Mouse (Mus musculus) intestine, embryonic 16.5 days (tissue): Measurements from ENCODE around the gene Cfap97d2. TPM values are rescaled to one million over a fixed set of nuclear protein-coding genes. Genes with fewer than 3 reads are reported as not detected.

ENCODE experiments used
- ATAC-seq: fragments of 200-750 bp; cut with Nextera tagmentation; 2 replicates; pipeline ENCODE4 v1.8.0; 2017; ENCODE audit warnings: moderate TSS enrichment, moderate library complexity
- H3K27ac ChIP-seq: fragments of 300-500 bp; sonication (generic); 2 replicates; pipeline ENCODE4 v1.5.1; 2014; ENCODE audit warnings: mild to moderate bottlenecking, low read length
- H3K27me3 ChIP-seq: fragments of 300-500 bp; sonication (generic); replicated peaks from 2 replicates; pipeline ENCODE4 v1.6.1; 2014; ENCODE audit warnings: low read length, control low read depth, mixed read lengths; ENCODE audit not compliant: control insufficient read depth, insufficient read depth
- H3K36me3 ChIP-seq: fragments of 300-500 bp; sonication (generic); 2 replicates; pipeline ENCODE4 v1.6.1; 2014; ENCODE audit warnings: low read length, control low read depth; ENCODE audit not compliant: control insufficient read depth, insufficient read depth
- H3K4me1 ChIP-seq: fragments of 300-500 bp; sonication (generic); 2 replicates; pipeline ENCODE4 v1.6.1; 2014; ENCODE audit warnings: low read length, control low read depth, mixed read lengths; ENCODE audit not compliant: control insufficient read depth, insufficient read depth
- H3K4me2 ChIP-seq: fragments of 300-500 bp; sonication (generic); 2 replicates; pipeline ENCODE4 v1.6.1; 2014; ENCODE audit warnings: low read depth, low read length, control low read depth
- H3K4me3 ChIP-seq: fragments of 300-500 bp; sonication (generic); 2 replicates; pipeline ENCODE4 v1.5.1; 2014; ENCODE audit warnings: mild to moderate bottlenecking, low read length
- H3K9ac ChIP-seq: fragments of 300-500 bp; sonication (generic); 2 replicates; pipeline ENCODE4 v1.6.1; 2014; ENCODE audit warnings: low read depth, low read length
- H3K9me3 ChIP-seq: fragments of 300-500 bp; sonication (generic); 2 replicates; pipeline ENCODE4 v1.6.1; 2016; ENCODE audit warnings: low read length, control low read depth; ENCODE audit not compliant: control insufficient read depth
- WGBS: fragments of 180-500 bp; shearing (Covaris S2); extraction: QIAGEN DNeasy Blood & Tissue Kit; methylation state at CpG from one replicate; pipeline ENCODE4 v1.1.7; 2014; 5-methylcytosine and 5-hydroxymethylcytosine counted together
- polyA plus RNA-seq: library from polyadenylated mRNA; unstranded; fragments of >200 nt; fragmentation: Nextera tagmentation; extraction: Ambion mirVana; gene quantifications from 2 replicates; pipeline ENCODE4 v1.2.1, GENCODE M21; 2015

Cfap97d2 gene
- polyA plus RNA-seq = 0.18 TPM in 1 of 2 replicates, not detected in the other

DNA sequence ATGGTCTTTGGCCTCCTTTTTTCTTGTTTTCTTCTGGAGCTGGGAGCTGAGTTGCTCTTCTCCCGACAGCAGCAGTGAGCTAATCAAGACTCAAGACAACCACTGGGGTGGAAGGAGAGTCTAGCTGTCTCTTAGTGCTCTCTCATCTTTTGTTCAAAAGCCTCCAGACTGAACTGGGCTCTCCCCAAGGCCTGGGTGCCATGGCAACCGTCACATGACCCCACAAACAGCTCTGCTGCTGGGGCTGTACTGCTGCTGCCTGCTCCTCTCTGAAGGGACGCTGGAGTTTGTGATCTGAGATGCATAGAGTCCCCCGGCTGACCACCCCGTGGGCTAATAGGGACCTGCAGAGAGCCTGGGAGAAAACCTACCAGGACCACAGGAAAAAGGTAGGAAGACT lies at the start of gene Cfap97d2:
TSS of gene Cfap97d2 (plus strand) at position 222 of the 400 bp plus-strand sequence.
- WGBS = 20% methylated on average over 5 of the region's 5 CpGs
- H3K9me3 ChIP-seq = no peaks in the 10 kb centered on the region
- H3K27ac ChIP-seq = no peak within 1 kb of the TSS
- H3K9ac ChIP-seq = no peak within 1 kb of the TSS
- no peak within 1 kb of the TSS for H3K4me2 ChIP-seq
- peak; percentile 77 for ATAC-seq
- no peak within 1 kb of the TSS for H3K4me3 ChIP-seq
- no peaks in the 10 kb centered on the region for H3K27me3 ChIP-seq
- peaks cover 9% of the 10 kb centered on the region for H3K4me1 ChIP-seq
- H3K36me3 ChIP-seq = no peaks in the 10 kb centered on the region

DNA sequence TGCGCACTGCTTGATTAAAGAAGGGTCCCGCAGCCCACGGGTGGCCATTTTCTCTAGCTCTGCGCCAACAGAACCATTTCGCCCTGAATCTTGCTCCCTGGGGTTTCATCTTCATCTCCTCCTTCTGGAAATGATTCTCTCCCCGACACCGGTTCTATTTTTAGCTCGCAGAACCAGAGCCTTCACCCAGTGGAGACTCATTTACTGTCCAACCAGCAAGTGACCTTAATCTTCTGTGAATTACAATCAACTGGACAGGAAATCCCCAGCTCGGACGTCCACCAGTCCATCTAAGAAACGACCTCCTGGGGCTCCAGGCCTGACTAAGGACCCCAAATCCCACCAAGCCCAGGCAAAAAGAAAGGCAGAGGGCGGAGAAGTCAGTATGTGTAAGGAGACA lies 48.2 kb upstream of the Cfap97d2 start:
- H3K36me3 ChIP-seq = no peaks in the 10 kb centered on the region
- no peaks in the 10 kb centered on the region for H3K9me3 ChIP-seq
- H3K9ac ChIP-seq = no peak overlapping the region
- no peak overlapping the region for H3K27ac ChIP-seq
- peaks cover 6% of the 10 kb centered on the region; the same call in 1 of the 2 replicates for H3K4me1 ChIP-seq
- no peak for ATAC-seq
- no peak overlapping the region for H3K4me3 ChIP-seq
- WGBS = 72% methylated on average over 12 of the region's 12 CpGs
- H3K27me3 ChIP-seq = no peaks in the 10 kb centered on the region
- H3K4me2 ChIP-seq = no peak overlapping the region

DNA sequence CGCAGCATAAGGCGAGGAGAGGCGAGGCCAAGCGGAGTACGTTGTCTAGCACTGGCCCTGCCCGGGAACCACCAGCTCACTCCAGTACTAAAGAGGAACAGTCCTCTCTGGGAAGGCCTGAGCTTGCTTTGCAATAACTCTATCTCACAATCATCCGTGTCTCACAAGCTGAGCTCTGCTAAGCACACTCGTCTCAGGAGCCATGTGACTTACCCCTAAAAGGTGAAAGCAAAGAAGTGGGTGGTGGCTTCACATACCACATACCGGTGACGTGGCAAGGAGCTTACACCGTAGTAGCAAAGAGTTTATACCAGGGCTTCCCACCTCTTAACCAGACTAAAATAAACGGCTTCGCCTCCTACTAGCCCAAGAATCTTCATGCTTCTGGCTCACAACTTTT lies 45.4 kb upstream of the Cfap97d2 start:
- no peaks in the 10 kb centered on the region for H3K36me3 ChIP-seq
- no peak overlapping the region for H3K4me3 ChIP-seq
- WGBS = 79% methylated on average over 13 of the region's 13 CpGs
- H3K27ac ChIP-seq = no peak overlapping the region
- H3K4me1 ChIP-seq = no peaks in the 10 kb centered on the region
- ATAC-seq = no peak
- H3K9ac ChIP-seq = no peak overlapping the region
- no peaks in the 10 kb centered on the region for H3K27me3 ChIP-seq
- H3K9me3 ChIP-seq = no peaks in the 10 kb centered on the region
- H3K4me2 ChIP-seq = no peak overlapping the region

DNA sequence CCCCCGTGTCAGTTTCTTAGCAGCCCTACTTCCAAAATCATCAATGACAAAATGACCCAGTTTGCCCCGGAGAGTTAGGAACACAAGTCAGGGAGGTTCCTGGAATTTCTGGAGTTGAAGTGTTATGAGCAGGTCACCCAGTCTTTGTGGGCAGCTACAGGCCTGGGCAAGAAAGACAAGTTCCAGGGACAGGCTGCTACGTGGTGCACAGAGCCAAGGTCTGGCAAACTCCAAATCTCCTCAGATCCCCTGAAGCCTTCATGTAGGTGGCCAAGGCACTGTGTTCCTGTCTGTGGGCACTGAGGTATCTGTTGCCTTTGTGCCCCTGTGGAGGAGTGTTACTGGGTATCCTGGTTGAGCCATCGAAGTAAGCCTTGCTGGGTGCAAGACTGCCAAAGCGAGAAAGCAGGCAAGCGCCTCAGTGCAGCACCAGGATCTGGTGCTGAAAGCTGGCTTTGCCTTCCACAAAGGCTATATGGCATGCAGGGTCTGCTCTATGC lies 40.9 kb upstream of the Cfap97d2 start:
- no peak for ATAC-seq
- Histone ChIP-seq H3K4me1 (peaks cover 20% of the 10 kb centered on the region), H3K27ac (no peak overlapping the region), H3K4me2 (no peak overlapping the region), H3K36me3 (no peaks in the 10 kb centered on the region), H3K27me3 (no peaks in the 10 kb centered on the region), H3K9me3 (no peaks in the 10 kb centered on the region), H3K9ac (no peak overlapping the region), H3K4me3 (no peak overlapping the region)
- WGBS = 80% methylated on average over 6 of the region's 6 CpGs

DNA sequence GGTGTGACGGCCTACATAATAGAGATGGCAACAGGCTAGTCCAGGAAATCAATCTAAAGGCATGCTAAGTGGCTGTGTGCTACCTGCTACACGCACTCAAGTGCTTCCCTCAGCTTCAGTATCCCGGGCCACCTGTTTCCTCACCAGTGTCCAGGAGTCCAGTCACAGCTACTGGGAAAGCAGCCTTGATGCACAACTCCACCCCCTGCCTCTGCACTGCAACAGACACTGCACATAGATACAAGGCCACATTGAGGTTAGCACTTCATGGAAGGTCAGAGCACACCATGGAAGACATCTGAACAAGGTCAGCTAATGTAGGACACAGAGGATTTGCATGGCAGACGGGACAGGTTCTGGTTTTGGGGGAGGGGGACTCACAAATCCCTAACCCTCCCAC lies 40.2 kb upstream of the Cfap97d2 start:
- no peak for ATAC-seq
- no peak overlapping the region for H3K4me3 ChIP-seq
- H3K4me2 ChIP-seq = no peak overlapping the region
- no peaks in the 10 kb centered on the region for H3K27me3 ChIP-seq
- peaks cover 20% of the 10 kb centered on the region for H3K4me1 ChIP-seq
- no peak overlapping the region for H3K27ac ChIP-seq
- no peak overlapping the region; the same call in 1 of the 2 replicates for H3K9ac ChIP-seq
- H3K36me3 ChIP-seq = no peaks in the 10 kb centered on the region
- WGBS = 82% methylated on average over 4 of the region's 4 CpGs
- H3K9me3 ChIP-seq = no peaks in the 10 kb centered on the region

DNA sequence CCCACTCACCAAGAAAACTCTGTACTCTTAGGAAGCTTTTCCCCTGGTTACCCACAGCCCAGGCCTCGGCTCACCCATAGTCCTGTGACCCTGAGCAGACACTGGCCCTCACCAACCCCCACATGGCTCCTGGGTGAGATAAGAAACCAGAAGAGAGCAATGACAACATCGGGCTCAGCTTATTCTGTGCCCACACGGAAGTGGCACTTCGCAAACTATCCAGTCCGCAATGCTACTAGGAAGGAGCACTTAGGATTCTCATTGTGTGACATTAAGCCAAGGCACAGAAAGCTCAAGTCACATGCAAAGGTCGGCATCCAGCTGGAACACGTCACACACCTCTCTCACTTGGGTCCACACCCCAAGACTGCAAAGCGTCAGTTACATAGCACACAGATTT lies 39.7 kb upstream of the Cfap97d2 start:
- no peaks in the 10 kb centered on the region for H3K36me3 ChIP-seq
- no peak overlapping the region for H3K4me2 ChIP-seq
- H3K4me1 ChIP-seq = peaks cover 20% of the 10 kb centered on the region
- H3K27me3 ChIP-seq = no peaks in the 10 kb centered on the region
- H3K9me3 ChIP-seq = no peaks in the 10 kb centered on the region
- no peak overlapping the region for H3K27ac ChIP-seq
- H3K9ac ChIP-seq = no peak overlapping the region
- 68% methylated on average over 8 of the region's 8 CpGs for WGBS
- H3K4me3 ChIP-seq = no peak overlapping the region
- ATAC-seq = no peak

DNA sequence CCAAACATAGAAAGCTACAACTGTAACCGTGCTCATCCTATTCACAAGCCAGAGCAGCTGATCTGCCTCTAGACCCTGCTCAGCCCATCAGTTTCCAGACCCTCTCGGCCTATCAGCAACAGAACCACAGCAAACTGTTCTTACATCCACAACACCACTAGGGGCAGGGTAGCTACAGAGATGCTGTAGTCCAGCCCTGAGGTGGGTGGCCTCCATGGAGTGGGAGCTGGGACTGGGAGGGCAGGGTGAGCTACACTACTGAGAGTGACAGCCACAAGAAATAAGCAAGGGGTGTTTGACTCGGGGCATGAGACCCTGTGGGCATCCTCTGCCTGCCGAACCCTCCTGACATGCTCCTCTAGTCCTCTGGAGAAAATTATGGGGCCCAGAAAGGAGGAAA lies 37.8 kb upstream of the Cfap97d2 start:
- no peak overlapping the region for H3K4me2 ChIP-seq
- no peak overlapping the region for H3K4me3 ChIP-seq
- H3K27ac ChIP-seq = peak overlapping the region; percentile 94
- H3K4me1 ChIP-seq = peaks cover 20% of the 10 kb centered on the region
- no peaks in the 10 kb centered on the region for H3K27me3 ChIP-seq
- H3K9ac ChIP-seq = no peak overlapping the region; the same call in 1 of the 2 replicates
- H3K9me3 ChIP-seq = no peaks in the 10 kb centered on the region
- no peaks in the 10 kb centered on the region for H3K36me3 ChIP-seq
- WGBS = 55% methylated on average over 4 of the region's 4 CpGs
- ATAC-seq = peak; percentile 63

DNA sequence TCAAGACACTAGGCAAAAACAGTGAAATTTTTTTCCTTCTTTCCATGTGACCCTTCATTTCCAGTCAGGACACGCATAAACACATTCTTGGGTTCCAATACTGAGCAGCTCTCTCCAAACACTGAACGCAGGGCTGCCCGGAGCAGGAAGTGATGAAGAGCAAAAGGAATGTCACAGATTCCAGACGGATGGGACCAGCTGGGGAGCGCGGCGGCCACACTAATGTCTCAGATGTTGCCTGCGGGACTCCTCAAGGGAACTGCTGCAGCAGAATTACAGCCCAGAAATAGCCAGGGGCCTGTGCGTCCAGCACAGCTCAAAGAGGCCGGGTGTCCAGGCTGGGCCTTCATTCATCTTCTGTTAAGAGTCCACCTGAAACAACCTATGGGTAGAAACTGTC lies 37.3 kb upstream of the Cfap97d2 start:
- WGBS = 40% methylated on average over 10 of the region's 10 CpGs
- Histone ChIP-seq H3K27ac (peak overlapping the region; percentile 94), H3K4me3 (no peak overlapping the region), H3K9ac (no peak overlapping the region), H3K4me1 (peaks cover 20% of the 10 kb centered on the region), H3K9me3 (no peaks in the 10 kb centered on the region), H3K36me3 (no peaks in the 10 kb centered on the region), H3K27me3 (no peaks in the 10 kb centered on the region), H3K4me2 (no peak overlapping the region)
- ATAC-seq = peak; percentile 88

DNA sequence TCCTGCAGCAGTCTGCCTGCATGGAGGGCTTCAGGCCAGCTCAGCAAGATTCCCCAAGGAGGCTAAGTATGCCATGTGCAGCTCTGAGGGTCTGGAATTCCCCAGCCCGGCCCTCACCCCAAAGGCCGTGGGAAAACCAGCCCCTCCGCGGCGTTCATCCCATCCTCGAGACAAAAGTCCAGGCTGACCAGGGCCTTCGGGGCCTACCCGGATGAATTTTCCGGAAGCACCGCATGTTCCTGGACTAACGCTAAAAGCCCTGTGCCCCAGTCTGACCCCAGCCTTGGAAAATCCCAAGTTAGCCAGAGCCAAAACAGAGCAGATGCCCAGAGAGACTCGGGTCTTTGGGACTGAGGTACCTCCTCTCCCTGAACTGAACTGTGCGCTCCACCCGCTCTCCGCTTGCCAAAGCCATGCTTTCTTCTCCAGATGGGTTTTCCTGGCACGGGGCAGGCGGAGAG lies 35.6 kb upstream of the Cfap97d2 start:
- H3K36me3 ChIP-seq = no peaks in the 10 kb centered on the region
- H3K27me3 ChIP-seq = no peaks in the 10 kb centered on the region
- ATAC-seq = no peak
- WGBS = 74% methylated on average over 17 of the region's 17 CpGs
- no peak overlapping the region for H3K4me3 ChIP-seq
- H3K27ac ChIP-seq = peak overlapping the region; percentile 29; the same call in 1 of the 2 replicates
- no peak overlapping the region for H3K9ac ChIP-seq
- no peaks in the 10 kb centered on the region for H3K9me3 ChIP-seq
- peaks cover 20% of the 10 kb centered on the region for H3K4me1 ChIP-seq
- no peak overlapping the region for H3K4me2 ChIP-seq
